Mouse (Mus musculus): Measurements from ENCODE around the gene Efcab11. TPM values are rescaled to one million over a fixed set of nuclear protein-coding genes. Genes with fewer than 3 reads are reported as not detected.

The Efcab11 gene
- polyA plus RNA-seq, 1 experiment = 4.0 TPM

GRCm38 (mm10) chr12:99789283-99789960 lies 94.8 kb downstream of the Efcab11 start:
- no peak for TF ChIP-seq GATA1 (IDR thresholded peaks at IDR 0.05; ENCODE audit: low read length)

DNA sequence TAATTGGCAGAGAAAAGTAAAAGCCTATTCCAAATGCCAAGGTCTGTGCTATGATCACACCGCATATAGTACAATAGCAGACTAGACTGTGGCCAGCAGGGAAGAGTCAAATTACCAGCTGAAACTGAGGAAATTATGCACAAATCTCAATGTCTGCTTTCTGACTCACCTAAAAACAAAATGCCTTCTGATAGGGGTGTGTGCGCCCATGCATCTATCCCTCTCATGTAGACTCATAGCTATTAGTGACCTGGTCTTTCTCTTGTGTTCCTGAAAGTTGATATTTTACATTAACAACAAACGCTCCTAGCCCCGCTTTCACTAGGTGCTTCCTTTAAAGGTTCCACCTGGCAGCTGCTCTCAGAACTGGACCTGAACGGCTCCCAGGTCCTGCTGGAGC lies 102.5 kb downstream of the Efcab11 start:
- TF ChIP-seq GATA1 (IDR thresholded peaks at IDR 0.05; ENCODE audit: low read length) = no peak

DNA sequence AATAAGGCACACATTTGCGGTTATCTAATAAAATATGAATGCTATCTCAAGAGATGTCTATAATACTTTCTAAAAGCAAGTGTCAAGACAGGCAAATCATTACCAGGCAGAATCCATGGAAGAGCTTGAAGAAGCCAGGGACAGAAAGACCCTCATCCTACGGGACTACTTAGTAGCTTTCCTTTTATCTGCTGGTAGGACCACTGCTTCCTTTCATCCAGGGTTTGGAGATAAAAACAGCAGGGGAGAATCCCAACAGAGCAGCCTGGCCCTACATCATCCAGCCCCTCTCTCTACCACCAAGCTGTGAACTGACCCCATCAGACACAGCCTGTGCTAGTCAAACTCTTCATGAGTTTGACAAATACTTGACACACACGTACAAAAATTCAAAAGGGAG lies 103.8 kb downstream of the Efcab11 start:
- no peak for TF ChIP-seq GATA1 (IDR thresholded peaks at IDR 0.05; ENCODE audit: low read length)

DNA sequence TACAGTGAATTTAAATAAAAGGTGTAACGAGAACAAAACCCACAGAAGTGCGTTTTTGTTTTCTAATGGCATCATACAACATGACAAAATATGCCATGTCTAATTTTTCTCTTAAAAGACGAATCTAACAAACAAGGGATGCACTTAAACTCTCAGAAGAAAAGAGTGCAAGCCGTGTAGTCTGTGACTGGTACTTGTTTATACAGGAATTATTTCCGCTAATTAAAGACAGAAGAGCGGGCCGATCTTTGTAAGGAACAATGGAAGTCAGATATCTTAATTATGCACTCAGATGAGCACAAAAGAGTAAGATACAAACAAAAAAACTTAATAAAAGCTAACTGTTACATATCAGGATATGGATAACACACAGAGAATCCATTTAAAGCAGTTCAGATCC lies 104.3 kb downstream of the Efcab11 start:
- TF ChIP-seq GATA1 (IDR thresholded peaks at IDR 0.05; ENCODE audit: low read length) = no peak

GRCm38 (mm10) chr12:99776497-99777139 lies 107.6 kb downstream of the Efcab11 start:
- TF ChIP-seq GATA1 (IDR thresholded peaks at IDR 0.05; ENCODE audit: low read length) = no peak

DNA sequence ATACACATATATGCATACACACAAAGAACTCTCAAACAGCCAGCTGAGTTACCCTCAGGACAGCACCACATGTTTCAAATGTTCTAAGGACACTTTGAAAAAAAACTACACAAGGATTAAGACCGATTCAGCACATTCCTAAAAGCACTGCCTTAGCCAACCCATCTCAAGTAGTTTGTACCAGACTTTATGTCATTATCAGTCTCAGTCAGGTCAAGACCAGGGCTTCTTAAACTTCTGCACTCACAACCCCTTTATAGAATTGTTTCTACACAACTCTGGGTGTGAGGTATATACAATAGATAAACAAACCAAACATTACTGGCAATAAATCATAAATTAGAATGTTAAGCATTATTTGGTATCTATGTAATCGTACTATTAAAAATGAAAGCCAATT lies 109.4 kb downstream of the Efcab11 start:
- TF ChIP-seq GATA1 (IDR thresholded peaks at IDR 0.05; ENCODE audit: low read length) = no peak

DNA sequence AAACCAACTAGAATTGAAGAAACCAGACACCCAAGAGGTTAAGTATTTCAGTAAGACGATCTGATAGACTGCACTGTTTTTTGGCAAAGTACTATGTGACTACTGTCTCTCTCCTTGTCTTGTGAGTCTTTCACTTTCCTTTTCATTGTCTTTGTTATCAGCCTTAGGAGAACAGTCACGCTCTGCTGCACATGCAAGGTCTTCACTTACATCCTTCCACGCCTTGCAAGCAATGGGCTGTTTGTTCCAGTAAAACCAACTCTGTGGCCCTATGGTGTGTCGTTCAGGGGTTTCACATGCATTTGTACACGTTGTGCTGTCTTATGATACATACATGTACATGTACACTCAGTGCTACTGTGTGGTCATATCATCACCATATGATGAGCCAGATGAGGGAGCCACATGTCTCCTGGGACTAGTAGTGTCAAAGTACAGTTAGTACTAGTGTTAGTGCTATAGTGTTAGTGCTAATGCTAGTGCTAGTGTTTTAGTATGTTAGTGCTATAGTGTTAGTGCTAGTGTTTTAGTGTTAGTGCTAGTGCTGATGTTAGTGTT lies 110.5 kb downstream of the Efcab11 start:
- TF ChIP-seq GATA1 (IDR thresholded peaks at IDR 0.05; ENCODE audit: low read length) = no peak

DNA sequence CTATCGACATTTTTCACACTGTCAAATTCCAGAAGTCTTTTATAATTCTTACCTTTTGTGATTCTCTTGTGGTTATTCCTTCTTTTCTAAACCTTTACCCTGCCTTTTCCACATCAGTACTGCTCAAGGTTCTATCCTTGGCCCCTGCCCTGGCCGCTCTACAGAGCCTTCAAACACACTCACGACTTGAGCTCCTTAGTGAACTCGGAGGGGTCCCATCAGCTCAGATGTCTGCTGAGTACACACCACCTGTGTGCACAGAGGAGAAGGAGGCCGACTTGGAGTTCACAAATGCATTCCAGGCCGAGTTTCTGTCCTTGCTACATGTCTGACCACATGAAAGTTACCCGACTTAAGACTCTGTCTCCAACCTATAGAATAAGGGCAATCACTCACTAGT lies 113.2 kb downstream of the Efcab11 start:
- TF ChIP-seq GATA1 (IDR thresholded peaks at IDR 0.05; ENCODE audit: low read length) = no peak

DNA sequence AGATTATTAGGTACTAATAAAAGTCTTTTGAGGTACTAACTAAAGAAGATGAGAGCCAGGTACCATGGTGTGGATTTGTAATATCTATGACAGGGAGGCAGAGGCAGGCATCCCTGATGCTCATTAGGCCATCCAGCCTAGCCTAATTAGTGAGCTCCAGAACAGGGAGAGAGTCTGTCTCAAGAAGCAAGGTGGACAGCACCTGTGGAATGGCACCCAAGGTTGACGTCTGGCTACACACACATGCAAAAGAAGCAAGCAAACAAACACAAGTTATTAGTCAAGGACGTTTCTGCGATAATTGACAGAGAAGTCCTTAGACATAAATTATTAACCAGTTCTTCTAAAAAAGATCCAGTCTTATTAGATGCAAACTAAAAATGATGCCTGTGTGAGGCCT lies 114.6 kb downstream of the Efcab11 start:
- TF ChIP-seq GATA1 (IDR thresholded peaks at IDR 0.05; ENCODE audit: low read length) = no peak

GRCm38 (mm10) chr12:99767691-99768090 lies 116.5 kb downstream of the Efcab11 start:
- no peak for TF ChIP-seq GATA1 (IDR thresholded peaks at IDR 0.05; ENCODE audit: low read length)

- TF ChIP-seq GATA1 (IDR thresholded peaks at IDR 0.05; ENCODE audit: low read length) = no peak
Measured at GRCm38 (mm10) chr12:99765979-99766378, 118.3 kb downstream of the Efcab11 start.

DNA sequence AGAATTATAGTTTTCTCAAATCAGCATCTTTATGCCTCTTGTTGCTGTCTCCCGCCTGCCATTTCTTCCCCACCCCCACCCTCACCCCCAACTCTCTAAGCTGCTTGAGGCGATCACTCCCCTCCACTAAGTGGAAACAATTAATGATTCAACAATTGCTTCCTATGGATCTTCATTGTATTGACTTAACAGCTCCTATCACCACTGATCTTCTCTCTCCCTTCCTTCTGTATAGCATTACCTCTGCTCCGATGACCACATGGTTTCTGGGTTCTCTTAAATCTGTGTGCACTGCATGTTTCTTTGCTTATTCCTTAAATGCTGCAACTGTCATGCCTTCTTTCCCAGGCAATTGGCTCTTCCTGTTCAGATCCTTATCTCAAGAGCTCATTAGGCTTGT lies 120.2 kb downstream of the Efcab11 start:
- no peak for TF ChIP-seq GATA1 (IDR thresholded peaks at IDR 0.05; ENCODE audit: low read length)

DNA sequence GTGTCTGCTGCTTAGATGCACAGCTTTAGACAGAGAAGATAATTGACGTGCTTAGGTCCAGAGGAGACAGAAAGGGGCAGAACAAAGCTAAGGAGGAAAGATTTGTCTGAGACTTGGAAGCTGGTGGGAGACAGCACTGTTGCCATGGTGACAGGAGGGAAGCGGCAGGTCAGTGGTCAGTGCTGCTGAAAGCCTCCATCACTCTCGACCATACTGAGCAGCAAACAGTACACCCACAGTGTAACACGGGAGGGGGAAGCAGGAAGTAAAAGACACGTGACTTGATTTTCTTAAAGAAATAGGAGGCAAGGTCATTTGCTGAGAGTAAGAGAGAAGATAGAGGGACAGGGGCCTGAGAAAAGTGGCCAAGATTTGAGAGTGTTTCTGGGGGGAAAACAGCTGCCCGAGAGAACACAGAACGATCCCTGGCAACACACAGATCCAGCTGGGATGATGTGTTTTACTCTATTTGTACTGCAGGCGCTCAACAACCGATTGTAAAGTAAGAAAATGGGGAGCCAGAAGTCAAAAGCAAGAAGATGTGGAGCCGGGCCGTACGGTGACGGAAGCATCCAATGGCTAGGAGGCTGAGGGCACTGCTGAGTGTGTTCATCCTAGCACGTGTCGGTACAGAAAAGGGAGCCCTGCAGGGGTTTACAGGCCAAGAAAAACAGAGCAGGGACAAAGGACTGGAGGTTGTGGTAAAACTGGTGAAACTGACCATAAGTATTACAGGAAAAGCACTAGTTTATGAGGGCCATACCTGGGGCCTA lies 126.3 kb downstream of the Efcab11 start:
- TF ChIP-seq GATA1 (IDR thresholded peaks at IDR 0.05; ENCODE audit: low read length) = no peak

- TF ChIP-seq GATA1 (IDR thresholded peaks at IDR 0.05; ENCODE audit: low read length) = no peak
Measured at GRCm38 (mm10) chr12:99756914-99757687, 127.1 kb downstream of the Efcab11 start.

GRCm38 (mm10) chr12:99756213-99756612 lies 128.0 kb downstream of the Efcab11 start:
- no peak for TF ChIP-seq GATA1 (IDR thresholded peaks at IDR 0.05; ENCODE audit: low read length)
